Mouse (Mus musculus): ENCODE data around the gene Riox1. TPM values are rescaled to one million over a fixed set of nuclear protein-coding genes. Genes with fewer than 3 reads are reported as not detected.
"Not testable (repeated sequence)": the region's sequence is repeated elsewhere in the genome, so short reads cannot be mapped to it uniquely, and the experiment has no call there.

Riox1 gene
- total RNA-seq (2021) = 10 to 100 TPM; 18.0 to 20.1 TPM
- long read RNA-seq, experiment 1, transcript Riox1-201 (1 exons, 2,344 nt) = major isoform, 47 of 47 reads
- long read RNA-seq, experiment 1, partial matches to known transcripts = 0 of 47 reads
- long read RNA-seq, experiment 1, other reads (novel, unspliced or antisense) = 0 of 47 reads
- long read RNA-seq, experiment 2, transcript Riox1-201 (1 exons, 2,344 nt) = major isoform, 38 of 38 reads
- long read RNA-seq, experiment 2, partial matches to known transcripts = 0 of 38 reads
- long read RNA-seq, experiment 2, other reads (novel, unspliced or antisense) = 0 of 38 reads

GRCm38 (mm10) chr12:83950493-83950839 lies at the start of gene Riox1:
Gene Riox1 (plus strand): TSS chr12:83950608.
- peak; percentile 86 to 88 for DNase-seq (ENCODE audit: low spot score in 2 of 2)

GRCm38 (mm10) chr12:83910451-83910850 lies 40.0 kb upstream of the Riox1 start:
- no peak for DNase-seq (ENCODE audit: low spot score in 2 of 2)

- no peak for DNase-seq (ENCODE audit: low spot score in 2 of 2)
Observed at GRCm38 (mm10) chr12:83914202-83914740, 36.1 kb upstream of the Riox1 start.

GRCm38 (mm10) chr12:83914797-83915196 lies 35.6 kb upstream of the Riox1 start:
- DNase-seq (ENCODE audit: low spot score in 2 of 2) = no peak

GRCm38 (mm10) chr12:83916884-83917283 lies 33.5 kb upstream of the Riox1 start:
- no peak for DNase-seq (ENCODE audit: low spot score in 2 of 2)

- DNase-seq (ENCODE audit: low spot score in 2 of 2) = no peak
Observed at GRCm38 (mm10) chr12:83920721-83921441, 29.5 kb upstream of the Riox1 start.

- DNase-seq (ENCODE audit: low spot score in 2 of 2) = peak; percentile 97 to 99
Observed at GRCm38 (mm10) chr12:83921535-83922381, 28.6 kb upstream of the Riox1 start, which contains the start of gene Numb. Gene Numb (minus strand): TSS chr12:83921934.

GRCm38 (mm10) chr12:83922724-83923485 lies 27.5 kb upstream of the Riox1 start:
- no peak for DNase-seq (ENCODE audit: low spot score in 2 of 2)

GRCm38 (mm10) chr12:83923486-83923859 lies 26.9 kb upstream of the Riox1 start:
- DNase-seq (ENCODE audit: low spot score in 2 of 2) = no peak

- no peak for DNase-seq (ENCODE audit: low spot score in 2 of 2)
Observed at GRCm38 (mm10) chr12:83924332-83924731, 26.1 kb upstream of the Riox1 start.

GRCm38 (mm10) chr12:83925160-83925703 lies 25.2 kb upstream of the Riox1 start:
- no peak for DNase-seq (ENCODE audit: low spot score in 2 of 2)

GRCm38 (mm10) chr12:83926061-83926460 lies 24.3 kb upstream of the Riox1 start:
- DNase-seq (ENCODE audit: low spot score in 2 of 2) = no peak

- DNase-seq (ENCODE audit: low spot score in 2 of 2) = no peak
Observed at GRCm38 (mm10) chr12:83927747-83928146, 22.7 kb upstream of the Riox1 start.

GRCm38 (mm10) chr12:83929186-83929804 lies 21.1 kb upstream of the Riox1 start:
- no peak for DNase-seq (ENCODE audit: low spot score in 2 of 2)

GRCm38 (mm10) chr12:83937600-83937999 lies 12.8 kb upstream of the Riox1 start:
- DNase-seq (ENCODE audit: low spot score in 2 of 2) = no peak

GRCm38 (mm10) chr12:83938592-83938991 lies 11.8 kb upstream of the Riox1 start:
- DNase-seq (ENCODE audit: low spot score in 2 of 2) = not testable (repeated sequence)

- no peak for DNase-seq (ENCODE audit: low spot score in 2 of 2)
Observed at GRCm38 (mm10) chr12:83939332-83939731, 11.1 kb upstream of the Riox1 start.

GRCm38 (mm10) chr12:83940031-83940430 lies 10.4 kb upstream of the Riox1 start:
- DNase-seq (ENCODE audit: low spot score in 2 of 2) = no peak

- no peak for DNase-seq (ENCODE audit: low spot score in 2 of 2)
Observed at GRCm38 (mm10) chr12:83941938-83942337, 8.5 kb upstream of the Riox1 start.

- DNase-seq (ENCODE audit: low spot score in 2 of 2) = no peak
Observed at GRCm38 (mm10) chr12:83947260-83947811, 3.1 kb upstream of the Riox1 start.
